Mouse (Mus musculus): ENCODE results near the gene Gm21915. TPM values are rescaled to one million over a fixed set of nuclear protein-coding genes. Genes with fewer than 3 reads are reported as not detected.

The Gm21915 gene
- polyA plus RNA-seq, 1 experiment = not detected

DNA sequence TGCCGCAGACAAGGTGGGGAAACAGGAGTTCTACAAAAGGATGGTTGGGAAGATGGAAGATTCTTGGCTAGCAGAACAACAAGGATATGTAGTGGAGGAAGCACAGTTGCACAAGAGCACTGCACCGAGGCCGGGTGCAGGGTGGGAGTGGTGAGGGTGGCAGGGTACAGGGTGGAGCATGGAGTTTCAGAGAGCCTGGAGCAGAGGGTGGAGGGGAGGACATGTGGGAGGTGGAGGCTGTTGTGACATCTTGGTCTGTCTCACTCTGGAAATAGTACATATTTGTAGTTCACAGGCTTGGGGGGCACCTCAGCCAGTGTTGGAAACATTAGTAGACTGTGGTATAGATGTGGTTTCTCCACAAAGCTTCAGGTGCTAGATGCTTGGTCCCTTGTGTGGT is 28.8 kb downstream of the Gm21915 start:
- Histone ChIP-seq H3K4me3 (ENCODE audit: insufficient read depth, poor library complexity, severe bottlenecking) (no peak overlapping the region), H3K36me3 (ENCODE audit: control insufficient read depth, insufficient read depth) (no peaks in the 10 kb centered on the region), H3K79me3 (ENCODE audit: low read depth) (no peaks in the 10 kb centered on the region), H3ac (ENCODE audit: control insufficient read depth, insufficient read length, low read depth) (no peak overlapping the region), H3K27me3 (ENCODE audit: control insufficient read depth, insufficient read depth, insufficient read length) (no peaks in the 10 kb centered on the region), H3K79me2 (ENCODE audit: control insufficient read depth, insufficient read depth) (peaks cover 4% of the 10 kb centered on the region)
- TF ChIP-seq MYOG (IDR thresholded peaks at IDR 0.05; ENCODE audit: control insufficient read depth, extremely low read depth, insufficient read length) (no peak), CEBPB (IDR thresholded peaks at IDR 0.05; ENCODE audit: low read depth) (no peak), MAX (IDR thresholded peaks at IDR 0.05) (no peak), FOSL1 (IDR thresholded peaks at IDR 0.05; ENCODE audit: insufficient read depth, low read length, poor library complexity, severe bottlenecking) (no peak), CTCF (IDR thresholded peaks at IDR 0.05; ENCODE audit: control insufficient read depth, insufficient read depth, insufficient read length) (no peak), USF1 (IDR thresholded peaks at IDR 0.05; ENCODE audit: low read depth) (no peak), MYOD1 (IDR thresholded peaks at IDR 0.05; ENCODE audit: control insufficient read depth, insufficient read length, low read depth) (no peak)

DNA sequence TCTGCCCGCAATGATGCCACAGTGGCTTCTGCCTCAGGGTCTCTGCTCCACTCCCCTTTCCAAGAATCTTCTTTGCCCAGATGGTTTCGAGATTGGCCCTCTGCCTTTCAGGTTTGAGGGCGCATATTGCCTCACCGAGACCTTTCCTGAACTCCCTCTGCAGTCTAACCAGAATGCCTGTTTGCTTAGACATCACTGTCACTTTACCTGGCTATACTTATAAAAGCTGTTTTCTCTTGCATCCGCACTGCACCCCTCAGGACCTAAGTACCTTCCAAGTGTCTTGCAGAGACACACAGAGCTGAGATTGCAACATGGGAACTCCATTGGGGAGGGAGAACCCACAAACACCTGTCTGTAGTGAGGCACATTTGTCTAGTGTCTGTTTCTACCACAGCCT is 29.8 kb downstream of the Gm21915 start:
- no peaks in the 10 kb centered on the region for H3K79me3 ChIP-seq (ENCODE audit: low read depth)
- H3K36me3 ChIP-seq (ENCODE audit: control insufficient read depth, insufficient read depth) = no peaks in the 10 kb centered on the region
- H3ac ChIP-seq (ENCODE audit: control insufficient read depth, insufficient read length, low read depth) = no peak overlapping the region
- no peaks in the 10 kb centered on the region for H3K79me2 ChIP-seq (ENCODE audit: control insufficient read depth, insufficient read depth)
- TF ChIP-seq CEBPB (IDR thresholded peaks at IDR 0.05; ENCODE audit: low read depth) (no peak), MYOD1 (IDR thresholded peaks at IDR 0.05; ENCODE audit: control insufficient read depth, insufficient read length, low read depth) (no peak), FOSL1 (IDR thresholded peaks at IDR 0.05; ENCODE audit: insufficient read depth, low read length, poor library complexity, severe bottlenecking) (no peak), MYOG (IDR thresholded peaks at IDR 0.05; ENCODE audit: control insufficient read depth, extremely low read depth, insufficient read length) (no peak), MAX (IDR thresholded peaks at IDR 0.05) (no peak), CTCF (IDR thresholded peaks at IDR 0.05; ENCODE audit: control insufficient read depth, insufficient read depth, insufficient read length) (no peak), USF1 (IDR thresholded peaks at IDR 0.05; ENCODE audit: low read depth) (no peak)
- H3K4me3 ChIP-seq (ENCODE audit: insufficient read depth, poor library complexity, severe bottlenecking) = no peak overlapping the region
- H3K27me3 ChIP-seq (ENCODE audit: control insufficient read depth, insufficient read depth, insufficient read length) = no peaks in the 10 kb centered on the region

DNA sequence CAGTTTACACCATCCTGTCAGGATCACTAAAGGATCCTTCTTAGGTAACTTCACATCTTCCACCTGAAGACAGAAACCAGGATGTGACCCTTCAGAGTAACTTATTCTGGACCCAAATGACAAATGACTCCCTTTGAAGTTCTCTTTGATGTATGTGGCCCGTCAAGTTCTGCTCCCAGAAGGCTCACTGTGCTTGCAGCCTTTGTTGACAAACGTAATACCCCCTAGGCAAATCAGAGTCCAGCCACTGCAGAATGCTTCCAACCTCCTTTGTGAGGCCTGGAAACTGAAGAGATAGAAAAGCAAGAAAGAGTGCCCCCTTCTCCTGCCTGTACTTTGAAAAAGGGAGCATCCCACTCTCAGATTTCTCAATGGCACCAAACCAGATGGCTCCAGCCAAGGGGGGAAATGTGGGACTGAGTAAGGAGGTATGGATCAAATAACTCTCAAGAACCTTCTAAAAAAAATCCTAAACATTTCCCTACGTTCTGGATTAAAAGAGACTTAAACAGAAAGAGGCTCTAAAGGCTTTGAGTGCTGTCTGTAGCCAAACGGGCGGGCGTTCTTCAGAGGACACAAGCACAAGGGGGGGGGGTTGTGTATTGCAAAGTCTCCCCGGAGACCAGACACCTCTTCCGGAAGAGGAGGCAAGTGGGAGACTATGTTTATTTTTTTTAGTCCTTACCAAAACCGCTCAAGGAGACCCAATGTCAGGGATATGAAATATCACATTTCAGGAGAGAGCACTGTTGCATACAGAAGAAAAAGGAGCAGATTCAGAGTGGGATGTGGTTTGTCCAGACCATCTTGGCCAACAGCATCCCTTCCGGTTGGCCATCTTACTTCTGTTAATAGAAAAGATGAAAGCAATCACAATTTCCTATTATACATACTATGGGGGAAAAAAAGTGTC is 34.2 kb downstream of the Gm21915 start:
- no peak overlapping the region for H3ac ChIP-seq (ENCODE audit: control insufficient read depth, insufficient read length, low read depth)
- H3K4me3 ChIP-seq (ENCODE audit: insufficient read depth, poor library complexity, severe bottlenecking) = no peak overlapping the region
- H3K36me3 ChIP-seq (ENCODE audit: control insufficient read depth, insufficient read depth) = no peaks in the 10 kb centered on the region
- TF ChIP-seq USF1 (IDR thresholded peaks at IDR 0.05; ENCODE audit: low read depth) (no peak), MAX (IDR thresholded peaks at IDR 0.05) (no peak), CTCF (IDR thresholded peaks at IDR 0.05; ENCODE audit: control insufficient read depth, insufficient read depth, insufficient read length) (no peak), MYOD1 (IDR thresholded peaks at IDR 0.05; ENCODE audit: control insufficient read depth, insufficient read length, low read depth) (no peak), FOSL1 (IDR thresholded peaks at IDR 0.05; ENCODE audit: insufficient read depth, low read length, poor library complexity, severe bottlenecking) (no peak)
- no peaks in the 10 kb centered on the region for H3K27me3 ChIP-seq (ENCODE audit: control insufficient read depth, insufficient read depth, insufficient read length)
- H3K79me2 ChIP-seq (ENCODE audit: control insufficient read depth, insufficient read depth) = no peaks in the 10 kb centered on the region
- no peaks in the 10 kb centered on the region for H3K79me3 ChIP-seq (ENCODE audit: low read depth)

DNA sequence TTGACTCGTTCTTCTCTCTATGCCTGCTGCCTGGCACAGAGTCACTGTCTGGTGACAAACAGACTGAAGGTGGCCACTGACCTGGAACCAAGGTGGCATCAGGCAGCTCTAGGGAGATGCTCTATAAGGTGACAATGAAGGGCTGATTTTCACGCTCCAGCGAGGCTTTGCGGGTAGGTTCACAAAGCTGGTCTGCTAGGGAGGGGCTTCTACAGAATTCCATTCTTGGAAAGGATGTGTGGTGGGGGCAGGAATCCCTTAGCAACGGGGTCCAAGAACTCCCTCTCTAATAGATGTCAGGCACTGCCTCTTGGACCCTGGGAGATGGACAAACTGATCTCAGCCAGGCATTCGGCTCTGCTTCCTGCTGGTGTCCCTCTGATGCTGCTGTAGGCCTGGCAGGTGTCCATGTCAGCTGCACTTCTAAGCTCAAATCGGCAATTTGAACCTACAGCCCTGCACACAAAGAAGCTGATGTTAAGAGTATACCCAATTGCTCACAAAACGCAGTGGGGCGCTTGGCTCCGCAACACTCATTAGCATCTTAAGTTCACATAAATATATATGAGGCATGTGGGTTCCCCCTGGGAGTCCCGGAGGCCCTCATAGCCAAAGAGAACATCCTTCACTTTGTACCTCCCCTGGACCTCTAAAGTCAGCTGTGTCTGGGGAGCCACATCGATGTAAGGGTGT is 38.2 kb downstream of the Gm21915 start:
- no peaks in the 10 kb centered on the region for H3K36me3 ChIP-seq (ENCODE audit: control insufficient read depth, insufficient read depth)
- H3ac ChIP-seq (ENCODE audit: control insufficient read depth, insufficient read length, low read depth) = no peak overlapping the region
- no peaks in the 10 kb centered on the region for H3K79me2 ChIP-seq (ENCODE audit: control insufficient read depth, insufficient read depth)
- TF ChIP-seq USF1 (IDR thresholded peaks at IDR 0.05; ENCODE audit: low read depth) (no peak), CEBPB (IDR thresholded peaks at IDR 0.05; ENCODE audit: low read depth) (no peak), FOSL1 (IDR thresholded peaks at IDR 0.05; ENCODE audit: insufficient read depth, low read length, poor library complexity, severe bottlenecking) (no peak), MYOG (IDR thresholded peaks at IDR 0.05; ENCODE audit: control insufficient read depth, extremely low read depth, insufficient read length) (no peak), CTCF (IDR thresholded peaks at IDR 0.05; ENCODE audit: control insufficient read depth, insufficient read depth, insufficient read length) (no peak), MAX (IDR thresholded peaks at IDR 0.05) (no peak), MYOD1 (IDR thresholded peaks at IDR 0.05; ENCODE audit: control insufficient read depth, insufficient read length, low read depth) (no peak)
- H3K79me3 ChIP-seq (ENCODE audit: low read depth) = no peaks in the 10 kb centered on the region
- no peaks in the 10 kb centered on the region for H3K27me3 ChIP-seq (ENCODE audit: control insufficient read depth, insufficient read depth, insufficient read length)
- H3K4me3 ChIP-seq (ENCODE audit: insufficient read depth, poor library complexity, severe bottlenecking) = no peak overlapping the region

DNA sequence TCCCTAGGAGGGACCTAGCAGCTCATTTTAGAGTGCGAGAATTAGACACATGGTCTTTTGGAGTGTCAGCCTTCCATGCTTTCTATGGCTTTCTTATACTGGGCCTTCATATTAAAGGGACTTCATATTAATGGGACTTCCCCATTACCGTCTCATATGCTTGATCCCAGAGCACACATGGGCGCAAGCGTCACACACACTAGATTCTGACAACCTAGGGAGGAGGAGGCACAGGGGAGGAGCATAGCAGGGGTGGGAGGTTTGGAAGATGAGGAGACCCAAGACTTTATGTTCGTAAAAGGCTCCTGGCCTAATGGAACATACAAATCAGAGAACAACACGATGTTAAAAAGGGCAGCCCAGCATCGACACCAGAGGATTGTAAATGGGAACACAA is 38.7 kb downstream of the Gm21915 start:
- H3ac ChIP-seq (ENCODE audit: control insufficient read depth, insufficient read length, low read depth) = no peak overlapping the region
- H3K4me3 ChIP-seq (ENCODE audit: insufficient read depth, poor library complexity, severe bottlenecking) = no peak overlapping the region
- H3K36me3 ChIP-seq (ENCODE audit: control insufficient read depth, insufficient read depth) = no peaks in the 10 kb centered on the region
- H3K27me3 ChIP-seq (ENCODE audit: control insufficient read depth, insufficient read depth, insufficient read length) = no peaks in the 10 kb centered on the region
- H3K79me2 ChIP-seq (ENCODE audit: control insufficient read depth, insufficient read depth) = no peaks in the 10 kb centered on the region
- TF ChIP-seq MYOD1 (IDR thresholded peaks at IDR 0.05; ENCODE audit: control insufficient read depth, insufficient read length, low read depth) (no peak), CTCF (IDR thresholded peaks at IDR 0.05; ENCODE audit: control insufficient read depth, insufficient read depth, insufficient read length) (no peak), FOSL1 (IDR thresholded peaks at IDR 0.05; ENCODE audit: insufficient read depth, low read length, poor library complexity, severe bottlenecking) (no peak), MAX (IDR thresholded peaks at IDR 0.05) (no peak), USF1 (IDR thresholded peaks at IDR 0.05; ENCODE audit: low read depth) (no peak), MYOG (IDR thresholded peaks at IDR 0.05; ENCODE audit: control insufficient read depth, extremely low read depth, insufficient read length) (no peak), CEBPB (IDR thresholded peaks at IDR 0.05; ENCODE audit: low read depth) (no peak)
- H3K79me3 ChIP-seq (ENCODE audit: low read depth) = no peaks in the 10 kb centered on the region
